Mouse (Mus musculus) liver, embryonic 16.5 days (tissue): Measurements from ENCODE around the gene Appl1. TPM values are rescaled to one million over a fixed set of nuclear protein-coding genes. Genes with fewer than 3 reads are reported as not detected.
"Not testable (repeated sequence)": the region's sequence is repeated elsewhere in the genome, so short reads cannot be mapped to it uniquely, and the experiment has no call there.

ENCODE experiments used
- ATAC-seq: fragments of 200-750 bp; cut with Nextera tagmentation; 2 replicates; pipeline ENCODE4 v1.8.0; 2017; ENCODE audit warnings: low read depth, mild to moderate bottlenecking, moderate number of reproducible peaks, moderate library complexity
- H3K27ac ChIP-seq: fragments of 300-500 bp; sonication (generic); 2 replicates; pipeline ENCODE4 v1.5.1; 2014; ENCODE audit warnings: mild to moderate bottlenecking, low read length
- H3K27me3 ChIP-seq: fragments of 300-500 bp; sonication (generic); 2 replicates; pipeline ENCODE4 v1.6.1; 2014; ENCODE audit warnings: low read depth, low read length, mixed read lengths; ENCODE audit not compliant: control insufficient read depth, insufficient read depth
- H3K36me3 ChIP-seq: fragments of 300-500 bp; sonication (generic); 2 replicates; pipeline ENCODE4 v1.6.1; 2014; ENCODE audit warnings: mild to moderate bottlenecking; ENCODE audit not compliant: control insufficient read depth, insufficient read depth
- H3K4me1 ChIP-seq: fragments of 300-500 bp; sonication (generic); 2 replicates; pipeline ENCODE4 v1.6.1; 2014; ENCODE audit warnings: low read depth, low read length, mixed read lengths; ENCODE audit not compliant: control insufficient read depth
- H3K4me2 ChIP-seq: fragments of 300-500 bp; sonication (generic); 2 replicates; pipeline ENCODE4 v1.6.1; 2014; ENCODE audit warnings: low read depth, low read length, mixed read lengths
- H3K4me3 ChIP-seq: fragments of 300-500 bp; sonication (generic); 2 replicates; pipeline ENCODE4 v1.5.1; 2014; ENCODE audit warnings: low read depth, mild to moderate bottlenecking, low read length
- H3K9ac ChIP-seq: fragments of 300-500 bp; sonication (generic); 2 replicates; pipeline ENCODE4 v1.6.1; 2014; ENCODE audit warnings: low read depth, low read length
- H3K9me3 ChIP-seq: fragments of 300-500 bp; sonication (generic); replicated peaks from 2 replicates; pipeline ENCODE4 v1.6.1; 2016; ENCODE audit warnings: low read length; ENCODE audit not compliant: control insufficient read depth
- WGBS: fragments of 180-500 bp; shearing (Covaris S2); extraction: QIAGEN DNeasy Blood & Tissue Kit; methylation state at CpG from one replicate; pipeline ENCODE4 v1.1.7; 2014; ENCODE audit not compliant: insufficient replicate concordance; 5-methylcytosine and 5-hydroxymethylcytosine counted together
- polyA plus RNA-seq: library from polyadenylated mRNA; unstranded; fragments of >200 nt; fragmentation: Nextera tagmentation; extraction: Ambion mirVana; gene quantifications from 2 replicates; pipeline ENCODE4 v1.2.1, GENCODE M21; 2015

Gene Appl1
- polyA plus RNA-seq, 1 experiment from 2014 or later: 7.0 TPM

DNA sequence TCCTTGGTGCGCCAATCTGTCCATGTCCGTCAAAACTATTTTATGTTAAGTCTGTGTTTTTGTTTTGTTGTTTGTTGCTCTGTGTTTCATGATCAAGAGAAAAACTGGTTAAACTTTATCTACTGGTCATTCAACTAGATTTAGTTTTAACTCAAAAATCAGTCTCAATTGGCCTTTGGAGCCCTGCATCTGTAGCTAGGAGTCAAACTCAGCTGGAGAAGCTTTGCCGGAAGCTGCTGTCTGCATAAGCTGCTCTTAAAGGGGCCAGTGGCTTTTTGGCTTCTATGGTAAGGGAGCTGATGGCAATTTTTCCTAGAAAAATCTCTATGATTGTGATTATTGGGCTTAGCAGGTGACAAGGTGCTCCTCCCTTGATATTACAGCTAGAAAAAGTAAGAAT is 36.1 kb downstream of the Appl1 start:
- Histone ChIP-seq H3K36me3 (no peaks in the 10 kb centered on the region), H3K4me2 (no peak overlapping the region), H3K27me3 (no peaks in the 10 kb centered on the region), H3K9me3 (no peaks in the 10 kb centered on the region), H3K9ac (no peak overlapping the region), H3K4me3 (no peak overlapping the region), H3K27ac (no peak overlapping the region), H3K4me1 (no peaks in the 10 kb centered on the region)
- ATAC-seq: no peak
- WGBS: 81% methylated on average over 3 of the region's 3 CpGs

GRCm38 (mm10) chr14:26923702-26924421 is 47.2 kb downstream of the Appl1 start:
- ATAC-seq: no peak
- Histone ChIP-seq H3K27me3 (no peaks in the 10 kb centered on the region), H3K4me3 (no peak overlapping the region), H3K4me1 (no peaks in the 10 kb centered on the region), H3K9me3 (no peaks in the 10 kb centered on the region), H3K9ac (no peak overlapping the region), H3K4me2 (no peak overlapping the region), H3K36me3 (no peaks in the 10 kb centered on the region), H3K27ac (no peak overlapping the region)
- 41% methylated on average over 5 of the region's 5 CpGs for WGBS

- Histone ChIP-seq H3K4me3 (no peak overlapping the region), H3K27ac (no peak overlapping the region), H3K27me3 (no peaks in the 10 kb centered on the region), H3K9me3 (no peaks in the 10 kb centered on the region), H3K9ac (no peak overlapping the region), H3K4me1 (no peaks in the 10 kb centered on the region), H3K4me2 (no peak overlapping the region), H3K36me3 (no peaks in the 10 kb centered on the region)
- 63% methylated on average over 3 of the region's 3 CpGs for WGBS
- no peak for ATAC-seq
Observed at GRCm38 (mm10) chr14:26919310-26919709, 51.7 kb downstream of the Appl1 start.

DNA sequence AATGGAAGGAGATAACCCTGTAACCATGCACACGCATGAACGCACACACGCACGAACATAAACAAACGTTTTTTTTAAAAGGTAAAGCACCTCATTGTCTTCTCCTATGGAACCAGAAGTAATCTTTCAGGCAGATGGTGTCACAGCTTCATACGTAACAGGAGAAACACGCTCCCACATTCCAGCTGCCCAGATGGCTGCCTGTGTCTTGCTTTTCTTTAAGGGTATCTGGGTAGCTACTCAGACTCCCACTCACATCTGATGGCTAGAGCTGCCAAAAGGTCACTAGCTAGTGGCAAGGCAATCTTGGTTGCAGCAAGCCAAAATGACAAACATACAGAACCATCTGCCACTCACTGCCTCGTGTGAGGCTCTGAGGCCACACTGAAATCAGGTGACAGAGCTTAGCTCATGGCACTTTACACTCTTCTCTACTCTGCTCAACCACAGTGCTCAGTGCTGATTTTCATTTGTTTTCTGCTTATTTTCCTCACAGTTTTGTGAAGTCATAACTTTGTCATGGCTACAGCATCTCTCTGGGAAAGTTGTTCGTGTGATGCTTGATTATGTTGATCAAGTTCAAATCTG is 57.3 kb downstream of the Appl1 start:
- Histone ChIP-seq H3K9me3 (no peaks in the 10 kb centered on the region), H3K36me3 (no peaks in the 10 kb centered on the region), H3K4me3 (no peak overlapping the region), H3K27ac (no peak overlapping the region), H3K27me3 (no peaks in the 10 kb centered on the region), H3K9ac (no peak overlapping the region), H3K4me1 (no peaks in the 10 kb centered on the region), H3K4me2 (no peak overlapping the region)
- ATAC-seq: no peak
- WGBS: 71% methylated on average over 9 of the region's 9 CpGs

DNA sequence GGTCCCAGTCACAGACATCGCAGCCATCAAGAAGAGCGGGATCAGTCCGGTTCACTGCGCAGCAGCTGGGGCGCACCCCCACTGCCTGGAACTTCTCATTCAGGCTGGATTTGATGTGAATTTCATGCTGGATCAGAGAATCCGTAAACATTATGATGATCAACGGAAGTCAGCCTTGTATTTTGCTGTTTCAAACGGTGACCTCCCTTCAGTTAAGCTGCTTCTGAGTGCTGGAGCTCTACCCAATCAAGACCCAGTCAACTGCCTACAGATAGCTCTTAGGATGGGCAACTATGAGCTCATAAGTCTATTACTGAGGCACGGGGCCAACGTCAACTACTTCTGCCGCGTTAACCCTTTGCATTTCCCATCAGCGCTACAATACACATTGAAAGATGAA is 59.2 kb downstream of the Appl1 start:
- WGBS: 80% methylated on average over 13 of the region's 13 CpGs
- H3K9me3 ChIP-seq: no peaks in the 10 kb centered on the region
- no peak overlapping the region for H3K27ac ChIP-seq

DNA sequence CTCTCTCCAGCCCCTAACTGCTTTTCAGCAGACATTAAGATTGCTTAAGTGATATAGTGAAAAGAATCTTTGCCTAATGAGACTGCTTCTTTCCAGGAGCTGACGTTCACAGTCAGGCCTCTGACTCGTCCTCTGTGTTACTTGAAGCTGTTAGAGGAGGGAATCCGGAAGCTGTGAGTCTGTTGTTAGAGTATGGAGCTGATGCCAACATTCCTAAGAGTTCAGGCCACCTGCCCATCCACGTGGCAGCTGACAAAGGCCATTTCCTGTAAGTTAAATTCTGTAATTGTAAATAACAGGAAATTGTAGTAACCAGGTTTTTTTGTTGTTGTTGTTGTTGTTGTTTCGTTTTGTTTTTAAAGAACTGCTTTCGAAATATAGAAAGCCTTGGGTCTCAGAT is 59.8 kb downstream of the Appl1 start:
- ATAC-seq: no peak
- no peaks in the 10 kb centered on the region for H3K4me1 ChIP-seq
- no peak overlapping the region for H3K4me3 ChIP-seq
- no peaks in the 10 kb centered on the region for H3K9me3 ChIP-seq
- 49% methylated on average over 6 of the region's 6 CpGs for WGBS
- no peak overlapping the region for H3K9ac ChIP-seq
- no peak overlapping the region for H3K27ac ChIP-seq
- no peaks in the 10 kb centered on the region for H3K36me3 ChIP-seq
- H3K4me2 ChIP-seq: no peak overlapping the region
- H3K27me3 ChIP-seq: no peaks in the 10 kb centered on the region

More for the DNA sequence above, 59.2 kb downstream of the Appl1 start:
- H3K27me3 ChIP-seq: no peaks in the 10 kb centered on the region
- no peak overlapping the region for H3K4me2 ChIP-seq
- no peak overlapping the region for H3K4me3 ChIP-seq
- H3K36me3 ChIP-seq: no peaks in the 10 kb centered on the region
- no peak for ATAC-seq
- no peaks in the 10 kb centered on the region for H3K4me1 ChIP-seq
- no peak overlapping the region for H3K9ac ChIP-seq

- not testable (repeated sequence) for H3K27me3 ChIP-seq, ATAC-seq, H3K4me3 ChIP-seq, H3K36me3 ChIP-seq, H3K9ac ChIP-seq, H3K4me1 ChIP-seq, H3K9me3 ChIP-seq, H3K4me2 ChIP-seq, H3K27ac ChIP-seq
- 58% methylated on average over 9 of the region's 9 CpGs for WGBS
Observed at GRCm38 (mm10) chr14:26910461-26910860, 60.6 kb downstream of the Appl1 start.

- ATAC-seq: no peak
- Histone ChIP-seq H3K4me1 (no peaks in the 10 kb centered on the region), H3K36me3 (no peaks in the 10 kb centered on the region), H3K27me3 (no peaks in the 10 kb centered on the region), H3K4me2 (no peak overlapping the region), H3K4me3 (no peak overlapping the region), H3K27ac (no peak overlapping the region), H3K9me3 (no peaks in the 10 kb centered on the region), H3K9ac (no peak overlapping the region)
- WGBS: 63% methylated on average over 4 of the region's 4 CpGs
Observed at GRCm38 (mm10) chr14:26907401-26907800, 63.6 kb downstream of the Appl1 start.

- ATAC-seq: no peak
- 65% methylated on average over 12 of the region's 12 CpGs for WGBS
- no peak overlapping the region for H3K4me3 ChIP-seq
Observed at GRCm38 (mm10) chr14:26900893-26901292, 70.1 kb downstream of the Appl1 start.

More at GRCm38 (mm10) chr14:26900893-26901292, 70.1 kb downstream of the Appl1 start:
- H3K4me1 ChIP-seq: no peaks in the 10 kb centered on the region
- H3K9ac ChIP-seq: no peak overlapping the region
- no peaks in the 10 kb centered on the region for H3K36me3 ChIP-seq
- H3K27me3 ChIP-seq: no peaks in the 10 kb centered on the region
- no peaks in the 10 kb centered on the region for H3K9me3 ChIP-seq
- no peak overlapping the region for H3K27ac ChIP-seq
- no peak overlapping the region for H3K4me2 ChIP-seq
